Mouse (Mus musculus): Measurements from ENCODE around the gene Zfp362. TPM values are rescaled to one million over a fixed set of nuclear protein-coding genes. Genes with fewer than 3 reads are reported as not detected.
A peak's percentile ranks its signal among the peaks of the same experiment; 100 is the strongest.

The Zfp362 gene
- polyA plus RNA-seq, 1 experiment from 2014 or later: 43.6 TPM

- Histone ChIP-seq H3K27ac (replicated peaks) (peak overlapping the region; percentile 88), H3K4me1 (peaks cover 64% of the 10 kb centered on the region), H3K9me3 (replicated peaks) (no peaks in the 10 kb centered on the region), H3K9ac (no peak overlapping the region), H3K27me3 (no peaks in the 10 kb centered on the region), H3K4me2 (replicated peaks) (peak overlapping the region; percentile 19; the same call in 1 of the 2 replicates), H3K4me3 (replicated peaks) (no peak overlapping the region), H3K36me3 (no peaks in the 10 kb centered on the region)
- peak; percentile 30; the same call in 1 of the 2 replicates for ATAC-seq (ENCODE audit: insufficient number of reproducible peaks, low FRiP score, low TSS enrichment, low read depth)
- WGBS: 34% methylated on average over 14 of the region's 14 CpGs
Observed at GRCm38 (mm10) chr4:128737825-128738610, 67.8 kb downstream of the Zfp362 start.

DNA sequence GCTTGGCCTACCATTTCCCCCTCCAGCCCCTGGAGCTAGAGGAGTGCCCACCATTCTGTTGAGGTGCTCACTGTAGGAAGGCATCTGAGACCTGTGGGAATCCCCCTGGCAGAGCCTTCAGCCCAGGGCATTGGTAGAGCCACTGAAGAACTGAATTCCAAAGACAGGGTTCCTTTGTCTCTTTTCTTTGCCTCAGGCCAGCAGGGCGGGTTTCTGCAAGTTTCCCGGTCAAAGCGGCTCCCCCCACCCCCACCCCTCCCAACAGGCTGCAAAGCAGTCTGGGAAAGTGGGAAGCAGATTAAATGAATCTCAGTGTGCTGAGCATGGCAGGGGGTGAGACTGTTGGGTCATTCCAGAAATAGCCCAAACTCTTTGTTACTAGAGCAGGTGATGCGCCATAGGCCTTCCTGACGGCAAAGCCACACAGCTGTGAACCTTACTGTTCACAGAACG, 68.7 kb downstream of the Zfp362 start:
- H3K36me3 ChIP-seq: no peaks in the 10 kb centered on the region
- WGBS: 15% methylated on average over 6 of the region's 6 CpGs
- peak overlapping the region; percentile 24 for H3K4me2 ChIP-seq (replicated peaks)
- no peaks in the 10 kb centered on the region for H3K27me3 ChIP-seq
- no peaks in the 10 kb centered on the region for H3K9me3 ChIP-seq (replicated peaks)
- ATAC-seq (ENCODE audit: insufficient number of reproducible peaks, low FRiP score, low TSS enrichment, low read depth): peak; percentile 26; the same call in 1 of the 2 replicates
- H3K27ac ChIP-seq (replicated peaks): peak overlapping the region; percentile 88
- no peak overlapping the region for H3K4me3 ChIP-seq (replicated peaks)
- H3K4me1 ChIP-seq: peaks cover 62% of the 10 kb centered on the region
- H3K9ac ChIP-seq: no peak overlapping the region

DNA sequence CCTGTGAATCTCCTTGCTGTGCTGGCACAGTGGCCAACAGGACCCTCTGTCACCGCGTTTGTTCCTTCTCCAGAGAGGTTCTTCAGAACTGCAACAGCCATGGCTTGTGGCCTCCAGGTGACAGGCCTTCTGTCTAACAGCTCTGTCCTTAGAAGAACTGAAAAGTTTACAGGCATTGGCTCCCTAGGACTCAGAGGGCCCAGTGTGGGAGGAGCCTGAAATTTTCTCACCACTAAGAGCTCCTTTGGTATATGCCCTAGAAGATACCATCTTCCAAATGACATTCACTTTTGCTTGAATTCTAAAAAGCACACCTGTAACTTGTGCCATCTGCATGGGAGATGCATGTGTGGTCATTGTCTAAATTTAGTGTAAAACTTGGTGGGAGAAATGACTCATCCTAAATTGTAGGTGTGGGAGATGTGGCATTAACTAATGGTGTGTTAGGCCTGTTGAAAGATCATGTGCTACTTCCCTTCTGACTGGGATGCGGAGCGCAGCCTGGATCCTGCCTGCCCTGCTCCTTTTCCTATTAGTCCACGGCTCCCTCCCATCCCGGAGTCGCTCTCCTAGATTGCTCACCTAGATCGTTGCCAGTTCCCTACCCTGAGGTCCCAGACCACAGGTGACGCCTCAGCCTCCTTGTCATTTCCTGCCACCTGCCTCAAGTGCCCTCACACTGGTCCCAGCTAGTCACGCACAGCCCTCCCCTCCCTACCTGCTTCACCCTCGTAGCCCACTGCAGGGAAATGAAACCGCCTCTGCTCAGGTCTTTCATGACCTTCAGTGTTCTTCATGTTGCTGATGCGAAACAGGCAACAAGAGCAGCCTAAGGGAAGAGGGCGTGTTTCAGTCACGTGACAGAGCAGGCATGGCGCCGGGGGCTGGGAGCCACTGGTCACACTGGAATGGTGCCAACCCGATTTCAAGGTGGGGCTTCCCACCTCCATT, 70.8 kb downstream of the Zfp362 start:
- H3K27me3 ChIP-seq: no peaks in the 10 kb centered on the region
- peak overlapping the region; percentile 88 for H3K27ac ChIP-seq (replicated peaks)
- no peaks in the 10 kb centered on the region for H3K9me3 ChIP-seq (replicated peaks)
- 56% methylated on average over 18 of the region's 18 CpGs for WGBS
- peak overlapping the region; percentile 15; the same call in 1 of the 2 replicates for H3K4me2 ChIP-seq (replicated peaks)
- peaks cover 3% of the 10 kb centered on the region; the same call in 1 of the 2 replicates for H3K36me3 ChIP-seq
- no peak overlapping the region for H3K9ac ChIP-seq
- H3K4me3 ChIP-seq (replicated peaks): no peak overlapping the region
- ATAC-seq (ENCODE audit: insufficient number of reproducible peaks, low FRiP score, low TSS enrichment, low read depth): no peak
- peaks cover 71% of the 10 kb centered on the region for H3K4me1 ChIP-seq

DNA sequence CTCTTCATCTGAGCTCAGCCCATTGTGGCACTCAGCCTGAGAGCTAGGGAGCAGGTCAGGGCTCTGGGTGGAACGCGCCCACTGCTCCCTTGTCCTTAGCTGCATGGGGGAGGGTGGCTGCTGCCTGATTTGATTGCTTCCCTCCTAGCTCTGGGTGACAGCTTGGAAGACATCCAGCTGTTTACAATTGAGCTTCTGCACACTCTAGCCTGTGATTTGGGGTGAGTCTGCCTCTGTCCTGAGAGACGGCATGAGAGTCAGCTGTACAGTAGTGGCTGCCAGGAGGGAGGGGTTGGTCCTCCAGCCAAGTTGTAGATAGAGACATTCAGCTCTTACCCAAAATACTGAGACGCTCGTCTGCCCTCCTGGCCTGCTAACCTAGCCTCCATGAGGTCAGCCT, 71.6 kb downstream of the Zfp362 start:
- peak; percentile 59 for ATAC-seq (ENCODE audit: insufficient number of reproducible peaks, low FRiP score, low TSS enrichment, low read depth)
- no peak overlapping the region for H3K9ac ChIP-seq
- no peaks in the 10 kb centered on the region for H3K9me3 ChIP-seq (replicated peaks)
- WGBS: 21% methylated on average over 5 of the region's 5 CpGs
- H3K27ac ChIP-seq (replicated peaks): peak overlapping the region; percentile 88
- no peaks in the 10 kb centered on the region for H3K27me3 ChIP-seq
- H3K4me2 ChIP-seq (replicated peaks): 0 out of 2 replicates have a peak overlapping the region, but pooled peaks have one; percentile 13
- peaks cover 3% of the 10 kb centered on the region; the same call in 1 of the 2 replicates for H3K36me3 ChIP-seq
- no peak overlapping the region for H3K4me3 ChIP-seq (replicated peaks)
- peaks cover 79% of the 10 kb centered on the region for H3K4me1 ChIP-seq

GRCm38 (mm10) chr4:128733496-128733895, 72.3 kb downstream of the Zfp362 start:
- Histone ChIP-seq H3K27me3 (no peaks in the 10 kb centered on the region), H3K9me3 (replicated peaks) (no peaks in the 10 kb centered on the region), H3K4me2 (replicated peaks) (no peak overlapping the region), H3K27ac (replicated peaks) (peak overlapping the region; percentile 88), H3K4me3 (replicated peaks) (no peak overlapping the region), H3K36me3 (peaks cover 3% of the 10 kb centered on the region; the same call in 1 of the 2 replicates), H3K4me1 (peaks cover 86% of the 10 kb centered on the region), H3K9ac (no peak overlapping the region)
- ATAC-seq (ENCODE audit: insufficient number of reproducible peaks, low FRiP score, low TSS enrichment, low read depth): no peak
- 39% methylated on average over 6 of the region's 6 CpGs for WGBS

DNA sequence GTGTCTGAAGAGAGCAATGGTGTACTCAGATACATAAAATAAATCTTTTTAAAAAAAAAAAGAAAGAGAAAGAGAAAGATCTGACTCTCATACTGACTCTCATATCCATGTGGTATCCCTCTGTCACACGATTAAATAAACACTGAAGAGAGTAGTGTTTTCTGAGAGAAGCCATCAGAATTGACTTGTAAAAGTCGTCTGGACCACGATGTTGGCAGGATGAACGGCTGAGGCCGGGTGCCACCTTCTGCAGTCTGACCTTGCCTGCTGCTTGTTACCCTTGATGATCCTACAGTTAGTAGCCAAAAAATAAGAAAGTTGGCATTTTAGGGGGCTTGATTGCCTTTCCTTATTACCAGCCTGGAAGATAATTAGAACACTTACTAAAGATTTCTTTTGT, 73.1 kb downstream of the Zfp362 start:
- H3K27ac ChIP-seq (replicated peaks): no peak overlapping the region
- H3K27me3 ChIP-seq: no peaks in the 10 kb centered on the region
- no peaks in the 10 kb centered on the region for H3K9me3 ChIP-seq (replicated peaks)
- peaks cover 82% of the 10 kb centered on the region for H3K4me1 ChIP-seq
- WGBS: 42% methylated on average over 5 of the region's 5 CpGs
- H3K4me2 ChIP-seq (replicated peaks): no peak overlapping the region
- ATAC-seq (ENCODE audit: insufficient number of reproducible peaks, low FRiP score, low TSS enrichment, low read depth): no peak
- H3K9ac ChIP-seq: no peak overlapping the region
- H3K36me3 ChIP-seq: peaks cover 3% of the 10 kb centered on the region; the same call in 1 of the 2 replicates
- H3K4me3 ChIP-seq (replicated peaks): no peak overlapping the region

DNA sequence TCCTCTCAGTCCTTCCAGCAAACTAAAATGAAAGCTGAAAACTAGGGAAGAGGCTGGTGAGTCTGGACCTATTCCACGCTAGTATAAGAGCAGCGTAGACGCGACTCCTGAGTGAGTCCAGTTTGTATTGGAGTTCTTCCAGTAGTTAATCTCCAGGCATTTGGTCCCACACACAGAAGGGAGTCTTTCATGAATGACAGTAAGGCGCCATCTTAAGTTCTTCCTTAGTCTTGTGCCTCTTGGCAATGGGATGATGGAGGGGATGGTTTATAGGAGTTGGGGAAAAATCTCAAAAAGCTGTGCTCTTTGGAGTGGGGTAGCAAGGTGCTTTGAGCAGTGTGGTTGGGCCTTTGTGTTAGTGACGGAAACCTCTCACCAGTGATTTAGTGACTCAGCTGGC, 75.6 kb downstream of the Zfp362 start:
- WGBS: 59% methylated on average over 6 of the region's 6 CpGs
- H3K9ac ChIP-seq: no peak overlapping the region
- ATAC-seq (ENCODE audit: insufficient number of reproducible peaks, low FRiP score, low TSS enrichment, low read depth): no peak
- peaks cover 3% of the 10 kb centered on the region; the same call in 1 of the 2 replicates for H3K36me3 ChIP-seq
- no peaks in the 10 kb centered on the region for H3K27me3 ChIP-seq
- H3K4me3 ChIP-seq (replicated peaks): peak overlapping the region; percentile 90
- no peaks in the 10 kb centered on the region for H3K9me3 ChIP-seq (replicated peaks)
- peak overlapping the region; percentile 63 for H3K4me2 ChIP-seq (replicated peaks)
- H3K27ac ChIP-seq (replicated peaks): peak overlapping the region; percentile 36
- H3K4me1 ChIP-seq: peaks cover 62% of the 10 kb centered on the region

GRCm38 (mm10) chr4:128729709-128730037, 76.2 kb downstream of the Zfp362 start:
- H3K27ac ChIP-seq (replicated peaks): peak overlapping the region; percentile 36
- no peaks in the 10 kb centered on the region for H3K9me3 ChIP-seq (replicated peaks)
- H3K4me2 ChIP-seq (replicated peaks): peak overlapping the region; percentile 63
- H3K9ac ChIP-seq: peak overlapping the region; percentile 95
- no peaks in the 10 kb centered on the region for H3K27me3 ChIP-seq
- ATAC-seq (ENCODE audit: insufficient number of reproducible peaks, low FRiP score, low TSS enrichment, low read depth): no peak
- 10% methylated on average over 5 of the region's 5 CpGs for WGBS
- H3K4me1 ChIP-seq: peaks cover 56% of the 10 kb centered on the region
- H3K36me3 ChIP-seq: peaks cover 3% of the 10 kb centered on the region; the same call in 1 of the 2 replicates
- peak overlapping the region; percentile 90 for H3K4me3 ChIP-seq (replicated peaks)

DNA sequence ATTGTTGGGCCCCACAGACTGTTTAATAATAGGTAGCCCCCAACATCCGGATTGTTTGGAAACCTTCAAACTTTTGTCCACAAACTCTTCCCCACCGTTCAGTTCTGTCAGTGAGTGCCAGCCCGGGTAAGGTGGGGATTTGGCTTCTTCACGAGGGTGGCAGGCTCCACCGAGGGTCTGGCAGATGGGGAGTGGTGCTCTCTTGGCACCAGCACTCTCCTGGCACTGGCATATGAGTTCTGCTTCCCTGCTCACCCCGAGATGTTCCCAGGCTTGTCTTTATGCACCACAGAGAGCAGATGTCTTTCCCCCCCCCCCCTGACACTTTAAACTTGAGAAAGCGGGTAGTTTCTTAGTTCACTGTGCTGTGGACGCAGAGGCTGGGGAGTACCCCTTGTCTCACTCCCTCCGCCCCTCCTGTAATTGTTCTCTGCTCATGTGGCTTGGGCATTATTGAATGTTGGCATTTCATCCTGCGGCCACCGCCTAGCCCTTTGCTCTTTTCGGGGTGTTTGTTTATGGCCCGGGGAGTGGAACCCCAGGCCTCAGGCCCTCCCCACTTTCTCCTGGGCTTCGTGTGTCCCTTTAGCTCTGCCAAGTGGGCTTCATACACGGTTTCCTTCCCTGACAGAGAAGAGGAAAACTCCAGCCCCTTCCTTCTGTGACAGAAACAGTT, 76.7 kb downstream of the Zfp362 start:
- Histone ChIP-seq H3K4me2 (replicated peaks) (peak overlapping the region; percentile 63), H3K9ac (peak overlapping the region; percentile 95), H3K4me3 (replicated peaks) (peak overlapping the region; percentile 90), H3K9me3 (replicated peaks) (no peaks in the 10 kb centered on the region), H3K27ac (replicated peaks) (peak overlapping the region; percentile 91), H3K36me3 (peaks cover 3% of the 10 kb centered on the region; the same call in 1 of the 2 replicates), H3K4me1 (peaks cover 51% of the 10 kb centered on the region), H3K27me3 (no peaks in the 10 kb centered on the region)
- WGBS: 8% methylated on average over 15 of the region's 15 CpGs
- no peak for ATAC-seq (ENCODE audit: insufficient number of reproducible peaks, low FRiP score, low TSS enrichment, low read depth)

DNA sequence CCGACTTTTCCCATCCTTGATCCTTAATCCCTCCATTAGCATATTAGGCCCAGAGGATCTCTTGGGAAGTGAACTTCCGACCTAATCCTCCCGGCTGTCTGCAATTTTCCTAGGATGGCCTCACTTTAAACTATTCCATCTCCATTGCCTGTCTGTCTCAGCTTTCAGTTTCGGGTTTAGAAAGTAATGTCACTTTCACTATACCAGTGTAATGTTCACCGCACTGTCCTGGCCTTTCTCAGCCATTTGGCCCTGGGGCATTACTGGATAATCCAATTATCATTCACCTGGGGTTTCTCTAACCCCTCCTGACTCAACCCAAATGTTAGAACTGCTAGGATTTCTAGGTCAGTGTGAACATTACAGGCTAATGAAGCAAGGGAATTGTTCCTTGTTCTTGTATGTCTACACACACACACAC, 77.4 kb downstream of the Zfp362 start:
- H3K36me3 ChIP-seq: peaks cover 3% of the 10 kb centered on the region; the same call in 1 of the 2 replicates
- no peaks in the 10 kb centered on the region for H3K27me3 ChIP-seq
- peak overlapping the region; percentile 91 for H3K27ac ChIP-seq (replicated peaks)
- no peak for ATAC-seq (ENCODE audit: insufficient number of reproducible peaks, low FRiP score, low TSS enrichment, low read depth)
- 2% methylated on average over 5 of the region's 5 CpGs for WGBS
- peak overlapping the region; percentile 90 for H3K4me3 ChIP-seq (replicated peaks)
- peak overlapping the region; percentile 95 for H3K9ac ChIP-seq
- H3K9me3 ChIP-seq (replicated peaks): no peaks in the 10 kb centered on the region
- peaks cover 44% of the 10 kb centered on the region for H3K4me1 ChIP-seq
- H3K4me2 ChIP-seq (replicated peaks): peak overlapping the region; percentile 63

Data from embryonic facial prominence, embryonic 15.5 days (tissue).